Mouse (Mus musculus) CH12.LX (cell line): ENCODE measurements around the gene Nr2e1.

ENCODE experiments used
- CHD2 ChIP-seq: IDR thresholded peaks from 2 replicates; pipeline ENCODE4 v1.6.1; 2011; ENCODE audit warnings: low read length, improper control_type of control experiment
- CTCF ChIP-seq, 2 experiments: IDR thresholded peaks in 1 of 2; conservative IDR thresholded peaks in 1 of 2; 2 replicates each; pipeline ENCODE4 v1.5.1; 2011 to 2012; ENCODE audit warnings: low read depth in 2 of 2, low read length in 2 of 2, improper control_type of control experiment in 1 of 2, inconsistent platforms in 1 of 2, mild to moderate bottlenecking in 1 of 2, moderate library complexity in 1 of 2
- EP300 ChIP-seq: IDR thresholded peaks from 2 replicates; pipeline ENCODE4 v1.6.1; 2011; ENCODE audit warnings: low read length, improper control_type of control experiment
- ETS1 ChIP-seq: conservative IDR thresholded peaks from 2 replicates; pipeline ENCODE4 v1.6.1; 2012; ENCODE audit warnings: low read depth, mild to moderate bottlenecking, inconsistent platforms, low read length, improper control_type of control experiment, moderate library complexity
- HCFC1 ChIP-seq: IDR thresholded peaks from 2 replicates; pipeline ENCODE4 v1.6.1; 2012; ENCODE audit warnings: low read depth, mild to moderate bottlenecking, inconsistent platforms, low read length, improper control_type of control experiment
- JUND ChIP-seq: conservative IDR thresholded peaks from 2 replicates; pipeline ENCODE4 v1.6.1; 2011; ENCODE audit warnings: low read depth, low read length, improper control_type of control experiment
- MYC ChIP-seq: IDR thresholded peaks from 2 replicates; pipeline ENCODE4 v1.6.1; 2011; ENCODE audit warnings: low read depth, mild to moderate bottlenecking, improper control_type of control experiment, low read length
- POLR2A ChIP-seq: IDR thresholded peaks from 2 replicates; pipeline ENCODE4 v1.6.1; 2011; ENCODE audit warnings: low read depth, mild to moderate bottlenecking, improper control_type of control experiment, low read length
- USF1 ChIP-seq: IDR thresholded peaks from 2 replicates; pipeline ENCODE4 v1.6.1; 2014; ENCODE audit warnings: low read depth, mild to moderate bottlenecking, inconsistent platforms, low read length, improper control_type of control experiment

DNA sequence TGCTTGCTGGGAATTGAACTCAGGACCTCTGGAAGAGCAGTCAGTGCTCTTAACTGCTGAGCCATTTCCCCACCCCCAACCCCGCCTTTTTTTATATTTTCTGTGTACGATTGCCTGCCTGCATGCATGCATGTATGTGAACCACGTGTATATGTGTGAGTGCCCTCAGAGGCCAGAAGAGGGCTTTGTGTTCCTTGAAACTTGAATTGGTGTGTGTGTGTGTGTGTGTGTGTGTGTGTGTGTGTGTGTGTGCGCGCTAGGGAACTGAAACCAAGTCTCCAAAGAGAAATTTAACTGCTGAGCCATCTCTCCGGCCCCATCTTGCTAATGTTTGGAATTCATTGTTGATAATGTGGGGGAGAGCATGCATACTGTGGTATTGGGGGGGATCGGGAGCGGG is 15.2 kb upstream of the Nr2e1 start:
- TF ChIP-seq ETS1 (no peak), USF1 (no peak), CHD2 (no peak), MYC (no peak), EP300 (no peak), HCFC1 (no peak), POLR2A (no peak), CTCF (conservative IDR thresholded peaks at IDR 0.05 in 1 of 2, IDR thresholded peaks at IDR 0.05 in 1 of 2; ENCODE audit: low read depth in 2 of 2, low read length in 2 of 2) (peak in 1 of 2 experiments; percentile 26; a peak in 2 of 4 replicates), JUND (no peak)
